21 mouse cellular contexts compared by ENCODE assay signal in the genomic region with DNA sequence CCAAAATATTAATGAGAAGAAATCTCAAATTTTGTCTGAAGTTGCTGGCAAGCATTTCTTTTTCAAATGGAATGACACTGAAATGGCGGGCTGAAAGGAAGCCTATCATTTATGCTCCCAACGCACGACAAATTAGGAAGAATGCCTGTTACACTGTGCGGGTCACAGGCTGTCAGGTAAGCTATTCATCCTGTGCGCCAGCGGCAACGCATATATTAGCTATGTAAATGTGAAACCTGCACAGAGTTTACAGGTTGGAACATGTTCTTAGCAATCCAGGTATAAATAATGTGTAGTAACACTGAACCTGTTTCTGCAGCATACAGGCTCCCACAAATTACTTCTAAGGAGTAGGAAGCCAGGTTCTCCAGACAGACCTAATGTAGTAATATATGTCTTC.
DNase-seq lines count a peak whose midpoint lies in the region; ATAC-seq and TF ChIP-seq lines count a peak whose summit lies in the region.
"Had no signal": no experiment of that assay in that cellular context is flagged by ENCODE, and none has a peak within 500 bp of the region (broad histone marks: within the 10 kb centered on the region; RNA-seq: fewer than 3 reads in every experiment).

No protein-coding gene starts in this region.

- H3K4me3 ChIP-seq in forebrain, embryonic 16.5 days (replicated peaks; ENCODE audit: low read length) = no peak overlapping the region
- H3K4me3 ChIP-seq in forebrain, embryonic 14.5 days (ENCODE audit: low read depth, low read length) = no peak overlapping the region
- no peak overlapping the region for H3K4me3 ChIP-seq in kidney, adult 2 months (ENCODE audit: insufficient read depth, low read depth, low read length)
- H3K4me3 ChIP-seq in midbrain, embryonic 16.5 days (ENCODE audit: low read depth, low read length) = no peak overlapping the region
- no peak overlapping the region for H3K4me3 ChIP-seq in midbrain, embryonic 11.5 days (ENCODE audit: low read depth, low read length)
- H3K4me3 ChIP-seq: embryonic facial prominence, embryonic 13.5 days; heart, adult 2 months; heart, embryonic 15.5 days; hindbrain, embryonic 13.5 days had no signal

- no peak overlapping the region for H3K9ac ChIP-seq in forebrain, embryonic 16.5 days (replicated peaks; ENCODE audit: low read depth, low read length)
- no peak overlapping the region for H3K9ac ChIP-seq in forebrain, embryonic 14.5 days (ENCODE audit: low read length)
- H3K9ac ChIP-seq in midbrain, embryonic 16.5 days (ENCODE audit: low read depth, low read length) = no peak overlapping the region
- H3K9ac ChIP-seq in midbrain, embryonic 11.5 days (ENCODE audit: low read length) = no peak overlapping the region
- H3K9ac ChIP-seq: embryonic facial prominence, embryonic 13.5 days; heart, embryonic 15.5 days; hindbrain, embryonic 13.5 days had no signal

- peak; percentile 28; the same call in 1 of the 2 replicates for ATAC-seq in forebrain, embryonic 16.5 days
- no peak for ATAC-seq in forebrain, embryonic 14.5 days
- ATAC-seq in midbrain, embryonic 16.5 days = peak; percentile 22; the same call in 1 of the 2 replicates
- no peak for ATAC-seq in midbrain, embryonic 11.5 days (ENCODE audit: low FRiP score)
- ATAC-seq: intestine, postnatal 0 days; Patski had no signal

- H3K4me2 ChIP-seq in forebrain, embryonic 16.5 days (ENCODE audit: low read length) = no peak overlapping the region
- H3K4me2 ChIP-seq in forebrain, embryonic 14.5 days (ENCODE audit: low read length) = no peak overlapping the region
- H3K4me2 ChIP-seq in midbrain, embryonic 16.5 days (ENCODE audit: low read length) = no peak overlapping the region
- H3K4me2 ChIP-seq in midbrain, embryonic 11.5 days = no peak overlapping the region
- H3K4me2 ChIP-seq: embryonic facial prominence, embryonic 13.5 days; heart, embryonic 11.5 days; heart, embryonic 15.5 days; hindbrain, embryonic 13.5 days had no signal

- TF ChIP-seq CTCF in kidney, adult 2 months (conservative IDR thresholded peaks at IDR 0.05; ENCODE audit: insufficient read depth, insufficient read length, low read depth, low read length) = no peak

- no peaks in the 10 kb centered on the region; the same call in 1 of the 2 replicates for H3K4me1 ChIP-seq in forebrain, embryonic 16.5 days (replicated peaks; ENCODE audit: control insufficient read depth, insufficient read depth, low read length)
- no peaks in the 10 kb centered on the region; the same call in 1 of the 2 replicates for H3K4me1 ChIP-seq in forebrain, embryonic 14.5 days (ENCODE audit: control insufficient read depth, insufficient read depth, low read length)
- H3K4me1 ChIP-seq in kidney, adult 2 months (ENCODE audit: control insufficient read depth, insufficient read depth, low read length) = no peaks in the 10 kb centered on the region
- peaks cover 14% of the 10 kb centered on the region for H3K4me1 ChIP-seq in midbrain, embryonic 16.5 days (ENCODE audit: control insufficient read depth, insufficient read depth, low read length)
- no peaks in the 10 kb centered on the region for H3K4me1 ChIP-seq in midbrain, embryonic 11.5 days (ENCODE audit: control insufficient read depth, insufficient read depth, low read length)
- H3K4me1 ChIP-seq: embryonic facial prominence, embryonic 13.5 days had no signal

- no peaks in the 10 kb centered on the region for H3K36me3 ChIP-seq in forebrain, embryonic 16.5 days (ENCODE audit: control insufficient read depth, insufficient read depth)
- no peaks in the 10 kb centered on the region for H3K36me3 ChIP-seq in forebrain, embryonic 14.5 days (ENCODE audit: control insufficient read depth, insufficient read depth, low read length)
- no peaks in the 10 kb centered on the region for H3K36me3 ChIP-seq in kidney, adult 2 months (ENCODE audit: control insufficient read depth, insufficient read depth, low read length)
- H3K36me3 ChIP-seq in midbrain, embryonic 16.5 days (ENCODE audit: control insufficient read depth, insufficient read depth, low read length) = no peaks in the 10 kb centered on the region
- H3K36me3 ChIP-seq in midbrain, embryonic 11.5 days (ENCODE audit: control insufficient read depth, insufficient read depth, low read length) = no peaks in the 10 kb centered on the region
- H3K36me3 ChIP-seq: embryonic facial prominence, embryonic 13.5 days; heart, embryonic 15.5 days; hindbrain, embryonic 13.5 days had no signal

- H3K27ac ChIP-seq in forebrain, embryonic 16.5 days (ENCODE audit: low read length) = no peak overlapping the region
- no peak overlapping the region for H3K27ac ChIP-seq in forebrain, embryonic 14.5 days (ENCODE audit: low read depth, low read length)
- H3K27ac ChIP-seq in kidney, adult 2 months (ENCODE audit: insufficient read depth, low read depth, low read length) = no peak overlapping the region
- H3K27ac ChIP-seq in midbrain, embryonic 16.5 days (ENCODE audit: low read length) = no peak overlapping the region
- no peak overlapping the region for H3K27ac ChIP-seq in midbrain, embryonic 11.5 days (ENCODE audit: low read depth, low read length)
- H3K27ac ChIP-seq: embryonic facial prominence, embryonic 13.5 days; heart, adult 2 months; heart, embryonic 15.5 days; hindbrain, embryonic 13.5 days had no signal

- no peaks in the 10 kb centered on the region for H3K9me3 ChIP-seq in forebrain, embryonic 16.5 days (ENCODE audit: control insufficient read depth, low read length)
- H3K9me3 ChIP-seq in forebrain, embryonic 14.5 days (replicated peaks; ENCODE audit: control insufficient read depth, low read length) = no peaks in the 10 kb centered on the region
- H3K9me3 ChIP-seq in midbrain, embryonic 16.5 days (replicated peaks; ENCODE audit: control insufficient read depth, low read length, poor library complexity, severe bottlenecking) = no peaks in the 10 kb centered on the region
- no peaks in the 10 kb centered on the region for H3K9me3 ChIP-seq in midbrain, embryonic 11.5 days (ENCODE audit: control insufficient read depth, low read length)
- H3K9me3 ChIP-seq: embryonic facial prominence, embryonic 13.5 days; heart, embryonic 15.5 days; hindbrain, embryonic 13.5 days had no signal

- TF ChIP-seq POLR2A in kidney, adult 2 months (IDR thresholded peaks at IDR 0.05; ENCODE audit: low read depth, low read length) = no peak

- H3K27me3 ChIP-seq in forebrain, embryonic 16.5 days (replicated peaks; ENCODE audit: control insufficient read depth, insufficient read depth, low read length) = no peaks in the 10 kb centered on the region
- H3K27me3 ChIP-seq in forebrain, embryonic 14.5 days (replicated peaks; ENCODE audit: control insufficient read depth, insufficient read depth, low read length) = no peaks in the 10 kb centered on the region
- no peaks in the 10 kb centered on the region for H3K27me3 ChIP-seq in kidney, adult 2 months (replicated peaks; ENCODE audit: control insufficient read depth, insufficient read depth, low read length)
- H3K27me3 ChIP-seq in midbrain, embryonic 16.5 days (ENCODE audit: control insufficient read depth, insufficient read depth, low read depth, low read length) = no peaks in the 10 kb centered on the region
- no peaks in the 10 kb centered on the region for H3K27me3 ChIP-seq in midbrain, embryonic 11.5 days (ENCODE audit: control insufficient read depth, insufficient read depth, low read length)
- H3K27me3 ChIP-seq: CH12.LX; embryonic facial prominence, embryonic 13.5 days; heart, embryonic 15.5 days; hindbrain, embryonic 13.5 days had no signal

- no peak for DNase-seq in forebrain, embryonic 14.5 days (ENCODE audit: low spot score)
- peak; percentile 7 to 20 for DNase-seq in kidney, postnatal 4 days
- DNase-seq in kidney, adult 2 months = no peak
- DNase-seq in midbrain, embryonic 11.5 days (ENCODE audit: low spot score, missing footprints) = no peak
- peak; percentile 14 for DNase-seq in gonadal fat pad, adult 2 months (ENCODE audit: low read depth)
- DNase-seq in thymus, adult 18-20 months = no peak
- DNase-seq: adrenal gland, adult 2 months; adrenal gland, postnatal 25 days; cerebellum, adult 2 months; cerebellum, postnatal 10 days; heart, adult 2 months; heart, postnatal 14 days had no signal

- 62% methylated on average over 7 of the region's 7 CpGs for WGBS in forebrain, embryonic 16.5 days
- WGBS in forebrain, embryonic 14.5 days = 64% methylated on average over 7 of the region's 7 CpGs
- WGBS in kidney, adult 2 months = 58% methylated on average over 7 of the region's 7 CpGs
- whole genome bisulfite sequencing in midbrain, embryonic 16.5 days = 57% methylated on average over 7 of the region's 7 CpGs
- WGBS in midbrain, embryonic 11.5 days = 77% methylated on average over 7 of the region's 7 CpGs

Comparison
In these comparisons a context has a peak if more than half of its experiments do, and no peak if none do; other contexts are left out.
1. ATAC-seq: peak in forebrain, embryonic 16.5 days (single experiment) and midbrain, embryonic 16.5 days (single experiment); none in forebrain, embryonic 14.5 days (single experiment) and midbrain, embryonic 11.5 days (single experiment).
2. DNase-seq: peak in kidney, postnatal 4 days (2 of 2) and gonadal fat pad, adult 2 months (single experiment); none in forebrain, embryonic 14.5 days (single experiment), kidney, adult 2 months (single experiment), midbrain, embryonic 11.5 days (single experiment) and thymus, adult 18-20 months (0 of 2).